Mouse (Mus musculus): ENCODE data around the gene Cox7a2. TPM values are rescaled to one million over a fixed set of nuclear protein-coding genes. Genes with fewer than 3 reads are reported as not detected.

The Cox7a2 gene
- total and polyA plus RNA-seq, 2 experiments from 2014 or later = 1,889 to 2,951 TPM

- Histone ChIP-seq H3K36me3 (replicated peaks; ENCODE audit: control insufficient read depth, insufficient read depth, low read length) (no peaks in the 10 kb centered on the region), H3K9me3 (replicated peaks; ENCODE audit: control insufficient read depth, low read length) (no peaks in the 10 kb centered on the region), H3K4me3 (ENCODE audit: low read depth, low read length) (no peak overlapping the region), H3K27ac (ENCODE audit: low read depth) (no peak overlapping the region), H3K4me2 (ENCODE audit: low read depth, low read length) (no peak overlapping the region), H3K4me1 (ENCODE audit: control insufficient read depth, insufficient read depth) (peaks cover 10% of the 10 kb centered on the region), H3K9ac (replicated peaks; ENCODE audit: low read depth, low read length) (no peak overlapping the region), H3K27me3 (ENCODE audit: control insufficient read depth, insufficient read depth, low read length) (peaks cover 11% of the 10 kb centered on the region)
- no peak for ATAC-seq (ENCODE audit: insufficient read depth, low read depth)
- TF ChIP-seq EP300 (IDR thresholded peaks at IDR 0.05; ENCODE audit: low read depth) (no peak), CTCF (IDR thresholded peaks at IDR 0.05; ENCODE audit: low read depth) (peak; percentile 74)
- peak; percentile 65 for DNase-seq (ENCODE audit: low spot score)
- 27% methylated on average over 5 of the region's 5 CpGs for whole genome bisulfite sequencing
Measured at GRCm38 (mm10) chr9:79723090-79723489, 36.6 kb downstream of the Cox7a2 start.

GRCm38 (mm10) chr9:79721056-79721455 lies 38.6 kb downstream of the Cox7a2 start:
- Histone ChIP-seq H3K9ac (replicated peaks; ENCODE audit: low read depth, low read length) (no peak overlapping the region), H3K4me3 (ENCODE audit: low read depth, low read length) (no peak overlapping the region), H3K27me3 (ENCODE audit: control insufficient read depth, insufficient read depth, low read length) (peaks cover 19% of the 10 kb centered on the region), H3K4me2 (ENCODE audit: low read depth, low read length) (no peak overlapping the region), H3K9me3 (replicated peaks; ENCODE audit: control insufficient read depth, low read length) (no peaks in the 10 kb centered on the region), H3K4me1 (ENCODE audit: control insufficient read depth, insufficient read depth) (peaks cover 10% of the 10 kb centered on the region), H3K36me3 (replicated peaks; ENCODE audit: control insufficient read depth, insufficient read depth, low read length) (no peaks in the 10 kb centered on the region), H3K27ac (ENCODE audit: low read depth) (no peak overlapping the region)
- ATAC-seq (ENCODE audit: insufficient read depth, low read depth) (no peak), DNase-seq (ENCODE audit: low spot score) (peak; percentile 54)
- WGBS = 19% methylated on average over 9 of the region's 9 CpGs
- TF ChIP-seq CTCF (IDR thresholded peaks at IDR 0.05; ENCODE audit: low read depth) = peak; percentile 66
- TF ChIP-seq EP300 (IDR thresholded peaks at IDR 0.05; ENCODE audit: low read depth) = no peak

GRCm38 (mm10) chr9:79720143-79720542 lies 39.5 kb downstream of the Cox7a2 start:
- H3K4me3 ChIP-seq (ENCODE audit: low read depth, low read length) = no peak overlapping the region
- H3K9me3 ChIP-seq (replicated peaks; ENCODE audit: control insufficient read depth, low read length) = no peaks in the 10 kb centered on the region
- no peaks in the 10 kb centered on the region for H3K36me3 ChIP-seq (replicated peaks; ENCODE audit: control insufficient read depth, insufficient read depth, low read length)
- ATAC-seq (ENCODE audit: insufficient read depth, low read depth) (no peak), DNase-seq (ENCODE audit: low spot score) (no peak)
- no peak overlapping the region for H3K4me2 ChIP-seq (ENCODE audit: low read depth, low read length)
- H3K27ac ChIP-seq (ENCODE audit: low read depth) = no peak overlapping the region
- H3K4me1 ChIP-seq (ENCODE audit: control insufficient read depth, insufficient read depth) = peaks cover 10% of the 10 kb centered on the region
- 65% methylated on average over 9 of the region's 9 CpGs for WGBS
- no peak for TF ChIP-seq EP300 (IDR thresholded peaks at IDR 0.05; ENCODE audit: low read depth)
- no peak for TF ChIP-seq CTCF (IDR thresholded peaks at IDR 0.05; ENCODE audit: low read depth)
- H3K9ac ChIP-seq (replicated peaks; ENCODE audit: low read depth, low read length) = no peak overlapping the region
- peaks cover 19% of the 10 kb centered on the region for H3K27me3 ChIP-seq (ENCODE audit: control insufficient read depth, insufficient read depth, low read length)

- H3K27me3 ChIP-seq (ENCODE audit: control insufficient read depth, insufficient read depth, low read length) = peaks cover 19% of the 10 kb centered on the region
- peak overlapping the region; percentile 58 for H3K4me3 ChIP-seq (ENCODE audit: low read depth, low read length)
- no peaks in the 10 kb centered on the region for H3K9me3 ChIP-seq (replicated peaks; ENCODE audit: control insufficient read depth, low read length)
- H3K9ac ChIP-seq (replicated peaks; ENCODE audit: low read depth, low read length) = 0 out of 2 replicates have a peak overlapping the region, but pooled peaks have one; percentile 24
- peak overlapping the region; percentile 86 for H3K4me2 ChIP-seq (ENCODE audit: low read depth, low read length)
- ATAC-seq (ENCODE audit: insufficient read depth, low read depth) = no peak
- H3K27ac ChIP-seq (ENCODE audit: low read depth) = no peak overlapping the region
- H3K4me1 ChIP-seq (ENCODE audit: control insufficient read depth, insufficient read depth) = peaks cover 10% of the 10 kb centered on the region
- TF ChIP-seq EP300 (IDR thresholded peaks at IDR 0.05; ENCODE audit: low read depth) (no peak), CTCF (IDR thresholded peaks at IDR 0.05; ENCODE audit: low read depth) (no peak)
- no peaks in the 10 kb centered on the region for H3K36me3 ChIP-seq (replicated peaks; ENCODE audit: control insufficient read depth, insufficient read depth, low read length)
- WGBS = 3% methylated on average over 28 of the region's 28 CpGs
- peak; percentile 38 for DNase-seq (ENCODE audit: low spot score)
Measured at GRCm38 (mm10) chr9:79719451-79719850, 40.2 kb downstream of the Cox7a2 start.

GRCm38 (mm10) chr9:79718481-79719370 lies 41.0 kb downstream of the Cox7a2 start, which contains the start of gene Col12a1:
Gene Col12a1, minus strand, starts transcription at chr9:79718831.
- WGBS = under 1% methylated on average over 64 of the region's 64 CpGs
- Histone ChIP-seq H3K27ac (ENCODE audit: low read depth) (peak within 1 kb of the TSS; percentile 49), H3K4me1 (ENCODE audit: control insufficient read depth, insufficient read depth) (peaks cover 10% of the 10 kb centered on the region), H3K27me3 (ENCODE audit: control insufficient read depth, insufficient read depth, low read length) (peaks cover 19% of the 10 kb centered on the region), H3K36me3 (replicated peaks; ENCODE audit: control insufficient read depth, insufficient read depth, low read length) (no peaks in the 10 kb centered on the region), H3K9ac (replicated peaks; ENCODE audit: low read depth, low read length) (peak within 1 kb of the TSS; percentile 51), H3K4me3 (ENCODE audit: low read depth, low read length) (peak within 1 kb of the TSS; percentile 58), H3K9me3 (replicated peaks; ENCODE audit: control insufficient read depth, low read length) (no peaks in the 10 kb centered on the region), H3K4me2 (ENCODE audit: low read depth, low read length) (peak within 1 kb of the TSS; percentile 86)
- TF ChIP-seq CTCF (IDR thresholded peaks at IDR 0.05; ENCODE audit: low read depth) (0 out of 2 replicates have a peak, but pooled peaks have one; percentile 1), EP300 (IDR thresholded peaks at IDR 0.05; ENCODE audit: low read depth) (no peak)
- DNase-seq (ENCODE audit: low spot score) (peak; percentile 47), ATAC-seq (ENCODE audit: insufficient read depth, low read depth) (peak; percentile 46)

Data from heart, postnatal 0 days (tissue).